Mouse (Mus musculus): ENCODE results near the gene Zfp148. TPM values are rescaled to one million over a fixed set of nuclear protein-coding genes. Genes with fewer than 3 reads are reported as not detected.

The Zfp148 gene
- polyA plus RNA-seq, 1 experiment from 2014 or later = 30.3 TPM

DNA sequence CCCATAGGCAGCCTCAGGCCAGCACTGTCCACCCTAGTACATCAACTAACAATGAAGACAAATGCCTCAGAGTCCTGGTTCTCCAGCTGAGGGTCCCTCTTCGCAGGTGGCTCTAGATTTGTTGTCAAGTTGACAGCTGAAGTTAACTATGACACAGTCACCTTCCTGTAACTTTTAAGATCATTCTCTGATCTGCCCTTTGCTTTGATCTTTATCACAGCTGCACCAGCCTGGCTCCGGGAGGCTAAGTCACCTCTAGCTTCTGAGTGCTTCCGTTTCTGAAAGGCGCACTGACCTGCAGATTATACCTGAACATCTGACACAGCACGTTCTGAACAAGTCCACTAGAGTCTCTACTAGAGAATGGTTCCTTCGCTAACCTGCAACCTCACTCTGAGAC lies 22.8 kb upstream of the Zfp148 start:
- no peak for DNase-seq (ENCODE audit: low spot score)
- Histone ChIP-seq H3K36me3 (ENCODE audit: insufficient read depth, low read length) (no peaks in the 10 kb centered on the region), H3K4me3 (ENCODE audit: low read depth, low read length) (no peak overlapping the region), H3K9me3 (ENCODE audit: low read length) (no peaks in the 10 kb centered on the region), H3K9ac (replicated peaks; ENCODE audit: low read depth) (no peak overlapping the region), H3K4me2 (replicated peaks; ENCODE audit: low read depth, low read length) (no peak overlapping the region), H3K27me3 (replicated peaks; ENCODE audit: insufficient read depth, low read length) (no peaks in the 10 kb centered on the region), H3K27ac (ENCODE audit: low read length) (no peak overlapping the region), H3K4me1 (ENCODE audit: insufficient read depth, low read depth, low read length) (no peaks in the 10 kb centered on the region)
- TF ChIP-seq EP300 (IDR thresholded peaks at IDR 0.05) = no peak
- no peak for TF ChIP-seq CTCF (IDR thresholded peaks at IDR 0.05)
- no peak for ATAC-seq
- WGBS = 41% methylated on average over 6 of the region's 6 CpGs

DNA sequence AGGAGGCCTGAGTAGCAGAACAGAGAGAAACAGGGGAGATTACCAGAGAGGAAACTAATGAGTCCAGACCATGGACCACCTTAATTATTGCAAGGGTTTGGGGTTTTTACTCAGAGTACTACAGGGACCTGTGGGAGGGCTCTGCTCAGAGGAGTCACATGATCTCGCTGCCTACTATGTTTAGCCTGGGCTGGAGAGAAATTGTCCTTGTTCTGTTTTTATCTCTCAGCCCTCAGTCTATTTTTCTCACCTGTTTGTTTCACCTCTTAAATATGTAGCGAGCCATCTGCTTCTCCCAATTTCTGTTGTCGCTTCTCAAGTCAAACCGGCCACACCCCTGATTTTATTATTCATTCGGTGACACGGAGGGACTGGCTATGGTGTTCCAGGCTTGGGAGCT lies 14.9 kb upstream of the Zfp148 start:
- TF ChIP-seq CTCF (IDR thresholded peaks at IDR 0.05) (no peak), EP300 (IDR thresholded peaks at IDR 0.05) (no peak)
- ATAC-seq (no peak), DNase-seq (ENCODE audit: low spot score) (no peak)
- Histone ChIP-seq H3K27me3 (replicated peaks; ENCODE audit: insufficient read depth, low read length) (no peaks in the 10 kb centered on the region), H3K4me2 (replicated peaks; ENCODE audit: low read depth, low read length) (no peak overlapping the region), H3K36me3 (ENCODE audit: insufficient read depth, low read length) (no peaks in the 10 kb centered on the region), H3K27ac (ENCODE audit: low read length) (no peak overlapping the region), H3K4me3 (ENCODE audit: low read depth, low read length) (no peak overlapping the region), H3K9ac (replicated peaks; ENCODE audit: low read depth) (no peak overlapping the region), H3K9me3 (ENCODE audit: low read length) (no peaks in the 10 kb centered on the region), H3K4me1 (ENCODE audit: insufficient read depth, low read depth, low read length) (no peaks in the 10 kb centered on the region)
- WGBS = 88% methylated on average over 6 of the region's 6 CpGs

GRCm38 (mm10) chr16:33368632-33369031 lies 12.0 kb upstream of the Zfp148 start:
- TF ChIP-seq CTCF (IDR thresholded peaks at IDR 0.05) (no peak), EP300 (IDR thresholded peaks at IDR 0.05) (no peak)
- no peak overlapping the region for H3K27ac ChIP-seq (ENCODE audit: low read length)
- H3K4me2 ChIP-seq (replicated peaks; ENCODE audit: low read depth, low read length) = no peak overlapping the region
- no peaks in the 10 kb centered on the region for H3K27me3 ChIP-seq (replicated peaks; ENCODE audit: insufficient read depth, low read length)
- no peak overlapping the region for H3K9ac ChIP-seq (replicated peaks; ENCODE audit: low read depth)
- H3K36me3 ChIP-seq (ENCODE audit: insufficient read depth, low read length) = no peaks in the 10 kb centered on the region
- WGBS = 64% methylated on average over 3 of the region's 3 CpGs
- H3K4me3 ChIP-seq (ENCODE audit: low read depth, low read length) = no peak overlapping the region
- no peak for DNase-seq (ENCODE audit: low spot score)
- no peak for ATAC-seq
- H3K9me3 ChIP-seq (ENCODE audit: low read length) = no peaks in the 10 kb centered on the region
- no peaks in the 10 kb centered on the region for H3K4me1 ChIP-seq (ENCODE audit: insufficient read depth, low read depth, low read length)

DNA sequence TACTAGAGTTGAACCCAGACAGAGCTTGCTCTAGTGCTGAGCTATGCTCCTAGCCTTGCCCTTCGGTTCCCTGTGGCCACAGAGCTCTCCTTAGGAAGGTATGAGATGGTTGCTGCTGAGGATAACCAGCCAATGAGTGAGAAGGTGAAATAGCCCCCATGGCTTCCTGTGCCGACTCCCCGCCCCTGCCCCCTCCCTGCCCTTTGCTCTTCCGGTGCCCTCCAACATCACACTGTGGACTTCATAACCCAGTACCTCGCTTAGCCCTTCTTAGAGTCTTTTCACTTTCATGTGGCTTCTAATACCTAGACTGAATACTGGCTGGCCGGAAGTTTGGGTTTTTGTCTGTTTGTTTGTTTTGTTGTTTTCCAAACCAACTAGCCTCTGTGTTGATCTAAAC lies 9.8 kb upstream of the Zfp148 start:
- no peaks in the 10 kb centered on the region for H3K4me1 ChIP-seq (ENCODE audit: insufficient read depth, low read depth, low read length)
- no peak overlapping the region for H3K9ac ChIP-seq (replicated peaks; ENCODE audit: low read depth)
- H3K4me3 ChIP-seq (ENCODE audit: low read depth, low read length) = no peak overlapping the region
- H3K27me3 ChIP-seq (replicated peaks; ENCODE audit: insufficient read depth, low read length) = no peaks in the 10 kb centered on the region
- no peak for TF ChIP-seq EP300 (IDR thresholded peaks at IDR 0.05)
- TF ChIP-seq CTCF (IDR thresholded peaks at IDR 0.05) = no peak
- H3K9me3 ChIP-seq (ENCODE audit: low read length) = no peaks in the 10 kb centered on the region
- WGBS = 48% methylated on average over 6 of the region's 6 CpGs
- no peak overlapping the region for H3K27ac ChIP-seq (ENCODE audit: low read length)
- no peak overlapping the region for H3K4me2 ChIP-seq (replicated peaks; ENCODE audit: low read depth, low read length)
- no peaks in the 10 kb centered on the region for H3K36me3 ChIP-seq (ENCODE audit: insufficient read depth, low read length)
- DNase-seq (ENCODE audit: low spot score) (no peak), ATAC-seq (no peak)

DNA sequence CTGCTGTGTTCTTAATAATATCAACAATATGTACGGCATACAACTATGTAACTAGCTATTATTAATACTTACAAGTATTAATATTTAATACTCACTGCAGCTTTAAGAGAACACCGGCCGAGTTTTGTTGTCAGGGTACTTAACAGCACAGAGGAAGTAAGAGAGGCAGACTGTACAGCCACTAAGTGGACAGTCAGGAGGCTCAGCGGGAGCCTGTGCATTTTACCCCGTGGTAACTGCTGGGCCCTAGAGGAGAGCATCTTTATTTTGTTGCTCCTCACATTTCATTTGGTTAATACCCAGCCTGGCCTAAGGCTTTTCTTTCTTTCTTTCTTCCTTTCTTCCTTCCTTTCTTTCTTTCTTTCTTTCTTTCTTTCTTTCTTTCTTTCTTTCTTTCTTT lies 8.0 kb upstream of the Zfp148 start:
- H3K4me2 ChIP-seq (replicated peaks; ENCODE audit: low read depth, low read length) = no peak overlapping the region
- WGBS = 39% methylated on average over 5 of the region's 5 CpGs

GRCm38 (mm10) chr16:33373326-33373725 lies 7.3 kb upstream of the Zfp148 start:
- no peak for TF ChIP-seq CTCF (IDR thresholded peaks at IDR 0.05)
- 89% methylated on average over 2 of the region's 2 CpGs for WGBS
- Histone ChIP-seq H3K4me3 (ENCODE audit: low read depth, low read length) (no peak overlapping the region), H3K4me2 (replicated peaks; ENCODE audit: low read depth, low read length) (no peak overlapping the region), H3K27me3 (replicated peaks; ENCODE audit: insufficient read depth, low read length) (no peaks in the 10 kb centered on the region), H3K9me3 (ENCODE audit: low read length) (no peaks in the 10 kb centered on the region), H3K9ac (replicated peaks; ENCODE audit: low read depth) (no peak overlapping the region), H3K27ac (ENCODE audit: low read length) (no peak overlapping the region), H3K36me3 (ENCODE audit: insufficient read depth, low read length) (no peaks in the 10 kb centered on the region), H3K4me1 (ENCODE audit: insufficient read depth, low read depth, low read length) (no peaks in the 10 kb centered on the region)
- ATAC-seq (no peak), DNase-seq (ENCODE audit: low spot score) (no peak)

More for the DNA sequence above, 8.0 kb upstream of the Zfp148 start:
- Histone ChIP-seq H3K9ac (replicated peaks; ENCODE audit: low read depth) (no peak overlapping the region), H3K27me3 (replicated peaks; ENCODE audit: insufficient read depth, low read length) (no peaks in the 10 kb centered on the region), H3K9me3 (ENCODE audit: low read length) (no peaks in the 10 kb centered on the region), H3K4me1 (ENCODE audit: insufficient read depth, low read depth, low read length) (no peaks in the 10 kb centered on the region), H3K36me3 (ENCODE audit: insufficient read depth, low read length) (no peaks in the 10 kb centered on the region), H3K4me3 (ENCODE audit: low read depth, low read length) (no peak overlapping the region), H3K27ac (ENCODE audit: low read length) (no peak overlapping the region)
- DNase-seq (ENCODE audit: low spot score) (peak; percentile 35), ATAC-seq (no peak)
- TF ChIP-seq CTCF (IDR thresholded peaks at IDR 0.05) = no peak
- TF ChIP-seq EP300 (IDR thresholded peaks at IDR 0.05) = no peak

DNA sequence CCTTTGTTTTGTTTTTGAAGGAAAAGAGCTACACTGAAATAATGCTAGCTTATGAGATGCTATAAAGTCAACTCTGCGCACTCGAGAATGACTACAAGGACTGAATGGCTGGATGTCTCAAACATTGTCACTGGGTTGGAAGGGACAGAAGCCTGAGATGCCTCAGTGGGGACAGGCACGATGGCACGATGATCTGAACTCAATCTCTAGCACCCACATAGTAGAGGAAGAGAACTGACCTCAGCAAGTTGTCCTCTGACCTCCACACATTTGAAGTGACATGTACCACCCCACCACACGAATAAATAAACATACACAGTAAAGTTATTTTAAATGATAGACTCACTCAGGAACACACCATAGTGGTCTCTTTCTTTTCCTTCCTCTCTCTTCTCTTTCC lies 4.4 kb upstream of the Zfp148 start:
- Histone ChIP-seq H3K27me3 (replicated peaks; ENCODE audit: insufficient read depth, low read length) (no peaks in the 10 kb centered on the region), H3K36me3 (ENCODE audit: insufficient read depth, low read length) (no peaks in the 10 kb centered on the region), H3K4me3 (ENCODE audit: low read depth, low read length) (no peak overlapping the region), H3K4me1 (ENCODE audit: insufficient read depth, low read depth, low read length) (no peaks in the 10 kb centered on the region), H3K9ac (replicated peaks; ENCODE audit: low read depth) (no peak overlapping the region), H3K27ac (ENCODE audit: low read length) (no peak overlapping the region), H3K4me2 (replicated peaks; ENCODE audit: low read depth, low read length) (no peak overlapping the region), H3K9me3 (ENCODE audit: low read length) (no peaks in the 10 kb centered on the region)
- ATAC-seq (no peak), DNase-seq (ENCODE audit: low spot score) (no peak)
- TF ChIP-seq EP300 (IDR thresholded peaks at IDR 0.05) (no peak), CTCF (IDR thresholded peaks at IDR 0.05) (no peak)
- 63% methylated on average over 5 of the region's 5 CpGs for WGBS
